Mouse (Mus musculus): Measurements from ENCODE around the gene Mfsd14a.

Mfsd14a gene

GRCm38 (mm10) chr3:116601781-116602180, 60.7 kb downstream of the Mfsd14a start:
- CTCF ChIA-PET, result interaction anchor here (0.5 kb wide), 1 partner anchor 173 kb away, joined by 3 read pairs; no protein-coding TSS in a partner anchor

GRCm38 (mm10) chr3:116601005-116601404, 61.5 kb downstream of the Mfsd14a start:
- CTCF ChIA-PET, result no interaction called here

GRCm38 (mm10) chr3:116599705-116600104, 62.8 kb downstream of the Mfsd14a start:
- CTCF ChIA-PET, result no interaction called here

GRCm38 (mm10) chr3:116595603-116595991, 66.9 kb downstream of the Mfsd14a start:
- CTCF ChIA-PET, result no interaction called here

GRCm38 (mm10) chr3:116594728-116595602, 67.5 kb downstream of the Mfsd14a start, which contains the start of gene Sass6:
Sass6 (plus strand) TSS chr3:116594982.
- CTCF ChIA-PET, result interaction anchor here (0.5 kb wide), 1 partner anchor 156 kb away, joined by 3 read pairs; no protein-coding TSS in a partner anchor

GRCm38 (mm10) chr3:116594076-116594727, 68.3 kb downstream of the Mfsd14a start:
- CTCF ChIA-PET, result interaction anchor here (0.5 kb wide), 1 partner anchor 157 kb away, joined by 3 read pairs; no protein-coding TSS in a partner anchor

- CTCF ChIA-PET, result no interaction called here
Measured at GRCm38 (mm10) chr3:116582201-116582600, 80.3 kb downstream of the Mfsd14a start.

Measured in spleen, embryonic (tissue).